Mouse (Mus musculus): ENCODE measurements around the gene Tnfrsf23.
"Not testable (repeated sequence)": the region's sequence is repeated elsewhere in the genome, so short reads cannot be mapped to it uniquely, and the experiment has no call there.

Tnfrsf23 gene

GRCm38 (mm10) chr7:143686191-143686590, 519 bp upstream of the Tnfrsf23 start:
- in situ Hi-C loops (cut with MboI, MseI), result not testable (repeated sequence)

- in situ Hi-C loops (cut with MboI, MseI), result not testable (repeated sequence)
Measured at GRCm38 (mm10) chr7:143684569-143684968, 1.1 kb downstream of the Tnfrsf23 start.

GRCm38 (mm10) chr7:143681566-143681965, 4.1 kb downstream of the Tnfrsf23 start:
- in situ Hi-C loops (cut with MboI, MseI), result no loop called here

- in situ Hi-C loops (cut with MboI, MseI), result not testable (repeated sequence)
Measured at GRCm38 (mm10) chr7:143680836-143681235, 4.8 kb downstream of the Tnfrsf23 start.

- in situ Hi-C loops (cut with MboI, MseI), result not testable (repeated sequence)
Measured at GRCm38 (mm10) chr7:143679650-143680049, 6.0 kb downstream of the Tnfrsf23 start.

- in situ Hi-C loops (cut with MboI, MseI), result no loop called here
Measured at GRCm38 (mm10) chr7:143666427-143667311, 19.0 kb downstream of the Tnfrsf23 start.

GRCm38 (mm10) chr7:143663470-143663869, 22.2 kb downstream of the Tnfrsf23 start:
- in situ Hi-C loops (cut with MboI, MseI), result no loop called here

GRCm38 (mm10) chr7:143660797-143661196, 24.9 kb downstream of the Tnfrsf23 start:
- in situ Hi-C loops (cut with MboI, MseI), result no loop called here

GRCm38 (mm10) chr7:143649769-143650346, 35.8 kb downstream of the Tnfrsf23 start:
- in situ Hi-C loops (cut with MboI, MseI), result loop anchor here in 1 of 2 experiments (5.0 kb wide), 1 partner anchor 42 kb away; no protein-coding TSS in a partner anchor

- in situ Hi-C loops (cut with MboI, MseI), result no loop called here
Measured at GRCm38 (mm10) chr7:143649034-143649768, 36.5 kb downstream of the Tnfrsf23 start, which contains the start of gene Tnfrsf22. Gene Tnfrsf22 (minus strand): TSS chr7:143649661.

GRCm38 (mm10) chr7:143643949-143644348, 41.7 kb downstream of the Tnfrsf23 start:
- in situ Hi-C loops (cut with MboI, MseI), result not testable (repeated sequence)

- in situ Hi-C loops (cut with MboI, MseI), result no loop called here
Measured at GRCm38 (mm10) chr7:143636674-143637073, 49.0 kb downstream of the Tnfrsf23 start.

- in situ Hi-C loops (cut with MboI, MseI), result no loop called here
Measured at GRCm38 (mm10) chr7:143631503-143631902, 54.2 kb downstream of the Tnfrsf23 start.

GRCm38 (mm10) chr7:143629501-143629900, 56.2 kb downstream of the Tnfrsf23 start:
- in situ Hi-C loops (cut with MboI, MseI), result no loop called here

- in situ Hi-C loops (cut with MboI, MseI), result no loop called here
Measured at GRCm38 (mm10) chr7:143628540-143628939, 57.1 kb downstream of the Tnfrsf23 start, which contains the start of gene Tnfrsf26. Gene Tnfrsf26 (minus strand): TSS chr7:143628722.

- in situ Hi-C loops (cut with MboI, MseI), result no loop called here
Measured at GRCm38 (mm10) chr7:143627555-143628286, 58.0 kb downstream of the Tnfrsf23 start.

- in situ Hi-C loops (cut with MboI, MseI), result no loop called here
Measured at GRCm38 (mm10) chr7:143626178-143626577, 59.5 kb downstream of the Tnfrsf23 start.

GRCm38 (mm10) chr7:143625151-143625550, 60.5 kb downstream of the Tnfrsf23 start:
- in situ Hi-C loops (cut with MboI, MseI), result no loop called here

- in situ Hi-C loops (cut with MboI, MseI), result no loop called here
Measured at GRCm38 (mm10) chr7:143624561-143624960, 61.1 kb downstream of the Tnfrsf23 start.

- in situ Hi-C loops (cut with MboI, MseI), result no loop called here
Measured at GRCm38 (mm10) chr7:143620951-143621350, 64.7 kb downstream of the Tnfrsf23 start.

Data from T-helper 17 cell (primary cell).